ENCODE assay signal across 24 mouse cellular contexts in genomic region chr15:12798043-12798442, GRCm38 (mm10). TPM values are rescaled to one million over a fixed set of nuclear protein-coding genes. Genes with fewer than 3 reads are reported as not detected.
DNase-seq lines count a peak whose midpoint lies in the region; ATAC-seq and TF ChIP-seq lines count a peak whose summit lies in the region.
"Had no signal": no experiment of that assay in that cellular context is flagged by ENCODE, and none has a peak within 500 bp of the region (broad histone marks: within the 10 kb centered on the region; RNA-seq: fewer than 3 reads in every experiment).

No protein-coding gene starts in this region.

- peak; percentile 58 for ATAC-seq in frontal cortex, adult (ENCODE audit: low TSS enrichment)
- no peak for ATAC-seq in midbrain, embryonic 11.5 days (ENCODE audit: low FRiP score)
- ATAC-seq in midbrain, embryonic 16.5 days = no peak
- ATAC-seq in stomach, postnatal 0 days (ENCODE audit: low FRiP score, low TSS enrichment) = no peak
- ATAC-seq: forebrain, embryonic 14.5 days; forebrain, embryonic 16.5 days had no signal

- no peaks in the 10 kb centered on the region for H3K4me1 ChIP-seq in midbrain, embryonic 11.5 days (ENCODE audit: control insufficient read depth, insufficient read depth, low read length)
- no peaks in the 10 kb centered on the region; the same call in 1 of the 2 replicates for H3K4me1 ChIP-seq in midbrain, embryonic 16.5 days (ENCODE audit: control insufficient read depth, insufficient read depth, low read length)
- peaks cover 9% of the 10 kb centered on the region for H3K4me1 ChIP-seq in cortical plate, adult 2 months (ENCODE audit: control insufficient read depth, insufficient read depth, low read length)
- no peaks in the 10 kb centered on the region for H3K4me1 ChIP-seq in stomach, postnatal 0 days (replicated peaks; ENCODE audit: control insufficient read depth, insufficient read depth)
- H3K4me1 ChIP-seq: embryonic facial prominence, embryonic 13.5 days; embryonic facial prominence, embryonic 15.5 days had no signal

- TF ChIP-seq POLR2A in cortical plate, adult 2 months (IDR thresholded peaks at IDR 0.05; ENCODE audit: extremely low read depth, insufficient read depth, low read length) = no peak

- H3K27me3 ChIP-seq in midbrain, embryonic 11.5 days (ENCODE audit: control insufficient read depth, insufficient read depth, low read length) = no peaks in the 10 kb centered on the region
- H3K27me3 ChIP-seq in midbrain, embryonic 16.5 days (ENCODE audit: control insufficient read depth, insufficient read depth, low read depth, low read length) = no peaks in the 10 kb centered on the region
- no peaks in the 10 kb centered on the region for H3K27me3 ChIP-seq in stomach, postnatal 0 days (ENCODE audit: control insufficient read depth, insufficient read depth, low read length)
- H3K27me3 ChIP-seq: embryonic facial prominence, embryonic 13.5 days; embryonic facial prominence, embryonic 15.5 days; forebrain, embryonic 12.5 days had no signal

- no peaks in the 10 kb centered on the region for H3K36me3 ChIP-seq in midbrain, embryonic 11.5 days (ENCODE audit: control insufficient read depth, insufficient read depth, low read length)
- no peaks in the 10 kb centered on the region for H3K36me3 ChIP-seq in midbrain, embryonic 16.5 days (ENCODE audit: control insufficient read depth, insufficient read depth, low read length)
- no peaks in the 10 kb centered on the region for H3K36me3 ChIP-seq in stomach, postnatal 0 days (ENCODE audit: control insufficient read depth, insufficient read depth, low read length)
- H3K36me3 ChIP-seq: embryonic facial prominence, embryonic 13.5 days; embryonic facial prominence, embryonic 15.5 days; forebrain, embryonic 10.5 days; forebrain, embryonic 12.5 days had no signal

- H3K9me3 ChIP-seq in midbrain, embryonic 11.5 days (ENCODE audit: control insufficient read depth, low read length) = no peaks in the 10 kb centered on the region
- H3K9me3 ChIP-seq in midbrain, embryonic 16.5 days (replicated peaks; ENCODE audit: control insufficient read depth, low read length, poor library complexity, severe bottlenecking) = no peaks in the 10 kb centered on the region
- no peaks in the 10 kb centered on the region for H3K9me3 ChIP-seq in stomach, postnatal 0 days (ENCODE audit: control insufficient read depth, low read length)
- H3K9me3 ChIP-seq: embryonic facial prominence, embryonic 13.5 days; embryonic facial prominence, embryonic 15.5 days; forebrain, embryonic 10.5 days; forebrain, embryonic 12.5 days had no signal

- H3K27ac ChIP-seq in midbrain, embryonic 11.5 days (ENCODE audit: low read depth, low read length) = no peak overlapping the region
- H3K27ac ChIP-seq in midbrain, embryonic 16.5 days (ENCODE audit: low read length) = no peak overlapping the region
- peak overlapping the region; percentile 62; the same call in 1 of the 2 replicates for H3K27ac ChIP-seq in cortical plate, adult 2 months (ENCODE audit: insufficient read depth, low read length)
- H3K27ac ChIP-seq in stomach, postnatal 0 days (replicated peaks) = no peak overlapping the region
- H3K27ac ChIP-seq: embryonic facial prominence, embryonic 13.5 days; embryonic facial prominence, embryonic 15.5 days; forebrain, embryonic 10.5 days; forebrain, embryonic 12.5 days had no signal

- H3K9ac ChIP-seq in midbrain, embryonic 11.5 days (ENCODE audit: low read length) = no peak overlapping the region
- H3K9ac ChIP-seq in midbrain, embryonic 16.5 days (ENCODE audit: low read depth, low read length) = no peak overlapping the region; the same call in 1 of the 2 replicates
- no peak overlapping the region for H3K9ac ChIP-seq in stomach, postnatal 0 days (ENCODE audit: low read length)
- H3K9ac ChIP-seq: embryonic facial prominence, embryonic 13.5 days; embryonic facial prominence, embryonic 15.5 days; forebrain, embryonic 12.5 days had no signal

- no peak for DNase-seq in frontal cortex, postnatal 36 days (ENCODE audit: low spot score in 2 of 2)
- peak; percentile 77 for DNase-seq in midbrain, embryonic 11.5 days (ENCODE audit: low spot score, missing footprints)
- DNase-seq in 416B (ENCODE audit: low read depth) = peak; percentile 15
- no peak for DNase-seq in yolk sac, embryonic 10.5 days (ENCODE audit: low spot score)
- DNase-seq in stomach, postnatal 0 days (ENCODE audit: low spot score) = no peak
- DNase-seq: adrenal gland, adult 2 months; adrenal gland, postnatal 10 days; adrenal gland, postnatal 25 days; cerebellum, adult 11-12 months; cerebellum, adult 2 months; cerebellum, adult 9-10 months; cerebellum, postnatal 10 days; cerebellum, postnatal 25 days; embryo, embryonic 11 days had no signal

- no peak for TF ChIP-seq CTCF in cortical plate, adult 2 months (IDR thresholded peaks at IDR 0.05; ENCODE audit: extremely low read depth, insufficient read depth, low read length)
- TF ChIP-seq CTCF in stomach, postnatal 0 days (IDR thresholded peaks at IDR 0.05; ENCODE audit: low read depth) = no peak

- TF ChIP-seq EP300 in stomach, postnatal 0 days (optimal IDR thresholded peaks at IDR 0.05) = no peak

- H3K4me3 ChIP-seq in midbrain, embryonic 11.5 days (ENCODE audit: low read depth, low read length) = no peak overlapping the region
- no peak overlapping the region for H3K4me3 ChIP-seq in midbrain, embryonic 16.5 days (ENCODE audit: low read depth, low read length)
- H3K4me3 ChIP-seq in cortical plate, adult 2 months (ENCODE audit: insufficient read depth, low read length) = no peak overlapping the region
- no peak overlapping the region for H3K4me3 ChIP-seq in stomach, postnatal 0 days (ENCODE audit: low read depth, low read length)
- H3K4me3 ChIP-seq: embryonic facial prominence, embryonic 13.5 days; embryonic facial prominence, embryonic 15.5 days; erythroblast, embryonic 14.5 days; forebrain, embryonic 10.5 days; forebrain, embryonic 12.5 days had no signal

- H3K4me2 ChIP-seq in midbrain, embryonic 11.5 days = no peak overlapping the region
- no peak overlapping the region for H3K4me2 ChIP-seq in midbrain, embryonic 16.5 days (ENCODE audit: low read length)
- no peak overlapping the region for H3K4me2 ChIP-seq in stomach, postnatal 0 days (replicated peaks; ENCODE audit: low read depth)
- H3K4me2 ChIP-seq: embryonic facial prominence, embryonic 13.5 days; embryonic facial prominence, embryonic 15.5 days; forebrain, embryonic 12.5 days had no signal

- 92% methylated on average over 6 of the region's 6 CpGs for WGBS in midbrain, embryonic 11.5 days
- WGBS in midbrain, embryonic 16.5 days = 80% methylated on average over 6 of the region's 6 CpGs
- 50% methylated on average over 6 of the region's 6 CpGs for WGBS in stomach, postnatal 0 days

RNA-seq across cellular contexts. Expression of gene 6030458C11Rik, which starts 26.4 kb away (rescaled TPM):
- polyA plus RNA-seq in midbrain, embryonic 11.5 days (2014; fragmentation: Nextera tagmentation; extraction: Ambion mirVana) = 24.3 and 25.3 TPM in 2 replicates
- 31.3 and 33.8 TPM in 2 replicates for polyA plus RNA-seq in midbrain, embryonic 16.5 days (2015; fragmentation: Nextera tagmentation; extraction: Ambion mirVana)
- 24.9 and 25.2 TPM in 2 replicates for polyA plus RNA-seq in cortical plate, adult 2 months (2012; rRNA removed)
- 16.1 and 16.5 TPM in 2 replicates for polyA plus RNA-seq in stomach, postnatal 0 days (2015; fragmentation: Nextera tagmentation; extraction: Ambion mirVana)

RNA-seq across cellular contexts. Expression of gene Drosha, which starts 26.6 kb away (rescaled TPM):
- 79.2 and 83.7 TPM in 2 replicates for polyA plus RNA-seq in midbrain, embryonic 11.5 days (2014; fragmentation: Nextera tagmentation; extraction: Ambion mirVana)
- polyA plus RNA-seq in midbrain, embryonic 16.5 days (2015; fragmentation: Nextera tagmentation; extraction: Ambion mirVana) = 55.7 and 59.7 TPM in 2 replicates
- polyA plus RNA-seq in cortical plate, adult 2 months (2012; rRNA removed) = 50.5 and 52.9 TPM in 2 replicates
- 8.7 and 10.3 TPM in 2 replicates for polyA plus RNA-seq in stomach, postnatal 0 days (2015; fragmentation: Nextera tagmentation; extraction: Ambion mirVana)

RNA-seq across cellular contexts. Expression of gene Pdzd2, which starts 58.3 kb away (rescaled TPM):
- polyA plus RNA-seq in midbrain, embryonic 11.5 days (2014; fragmentation: Nextera tagmentation; extraction: Ambion mirVana) = 5.2 and 6.5 TPM in 2 replicates
- 14.5 and 15.0 TPM in 2 replicates for polyA plus RNA-seq in midbrain, embryonic 16.5 days (2015; fragmentation: Nextera tagmentation; extraction: Ambion mirVana)
- polyA plus RNA-seq in cortical plate, adult 2 months (2012; rRNA removed) = 17.6 and 19.8 TPM in 2 replicates
- 19.1 and 19.9 TPM in 2 replicates for polyA plus RNA-seq in stomach, postnatal 0 days (2015; fragmentation: Nextera tagmentation; extraction: Ambion mirVana)

Comparison
In these comparisons a context has a peak if more than half of its experiments do, and no peak if none do; other contexts are left out.
1. DNase-seq: peak in midbrain, embryonic 11.5 days (single experiment) and 416B (single experiment); none in frontal cortex, postnatal 36 days (0 of 2), yolk sac, embryonic 10.5 days (single experiment) and stomach, postnatal 0 days (single experiment).